Mouse (Mus musculus): ENCODE data around the gene Sap30.
"Not testable (repeated sequence)": the region's sequence is repeated elsewhere in the genome, so short reads cannot be mapped to it uniquely, and the experiment has no call there.

The Sap30 gene

DNA sequence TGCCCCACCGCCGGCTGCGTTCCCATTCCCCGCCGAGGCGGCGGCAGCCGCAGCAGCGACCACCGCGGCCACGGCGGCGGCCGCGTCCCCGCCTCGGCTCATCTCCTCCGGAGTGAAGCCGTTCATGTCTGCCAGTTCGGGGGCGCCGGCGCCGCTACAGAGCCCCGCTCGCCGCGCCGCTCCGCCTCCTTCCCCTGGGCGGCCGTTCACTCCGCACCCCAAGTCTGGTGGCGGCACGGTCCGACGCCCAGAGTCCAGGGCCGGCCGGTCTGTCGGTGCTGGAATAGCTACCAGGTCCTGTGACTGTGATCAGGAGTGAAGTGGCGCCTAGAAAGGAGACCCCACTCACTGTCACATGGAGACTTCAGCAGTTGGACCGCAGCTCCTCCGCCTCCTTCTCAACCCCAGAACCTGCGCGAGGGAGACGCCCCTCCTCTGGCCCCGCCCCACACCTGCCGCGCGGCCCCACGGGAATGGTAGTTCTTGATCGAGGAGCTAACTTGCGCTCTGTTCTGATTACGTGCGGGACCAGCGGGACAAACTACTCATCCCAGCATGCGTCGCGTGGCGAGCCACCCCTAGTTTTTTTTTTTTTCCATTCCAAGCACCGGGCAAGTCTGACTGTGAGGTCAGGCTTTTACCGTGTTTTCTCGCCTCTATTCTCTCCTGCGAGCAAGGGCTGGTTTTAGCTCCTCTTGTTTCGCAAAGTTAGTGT is at the start of gene Sap30:
Gene Sap30, minus strand, starts transcription at position 420 of the 715 bp plus-strand sequence.
- in situ Hi-C loops (cut with MboI; ENCODE audit: low sequenced_read_pairs) = no loop called here

DNA sequence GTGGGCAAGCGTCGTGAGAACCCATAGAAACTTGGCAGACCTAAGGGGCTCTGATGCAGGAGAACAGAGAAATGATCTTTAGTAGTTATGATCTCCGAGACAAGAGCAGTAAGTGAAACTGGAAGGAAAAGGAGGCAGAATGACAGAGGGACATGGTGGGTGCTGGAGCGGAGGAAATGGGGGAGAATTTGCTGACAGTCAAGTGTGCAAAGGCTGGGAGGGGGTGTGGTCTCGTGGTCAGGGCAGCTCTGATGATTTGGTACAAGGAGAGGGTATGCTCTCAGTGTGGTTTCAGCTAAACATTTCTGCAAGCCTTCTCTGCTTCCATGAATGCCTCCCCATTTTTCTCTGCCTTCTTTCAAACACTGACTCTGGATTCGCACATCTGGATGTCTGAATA is 48.5 kb upstream of the Sap30 start:
- in situ Hi-C loops (cut with MboI; ENCODE audit: low sequenced_read_pairs) = loop anchor here (10.0 kb wide), 2 partner anchors 101 to 259 kb away; no protein-coding TSS in a partner anchor

GRCm38 (mm10) chr8:57534495-57534894 is 46.8 kb upstream of the Sap30 start:
- in situ Hi-C loops (cut with MboI; ENCODE audit: low sequenced_read_pairs) = loop anchor here (10.0 kb wide), 2 partner anchors 100 to 260 kb away; no protein-coding TSS in a partner anchor

DNA sequence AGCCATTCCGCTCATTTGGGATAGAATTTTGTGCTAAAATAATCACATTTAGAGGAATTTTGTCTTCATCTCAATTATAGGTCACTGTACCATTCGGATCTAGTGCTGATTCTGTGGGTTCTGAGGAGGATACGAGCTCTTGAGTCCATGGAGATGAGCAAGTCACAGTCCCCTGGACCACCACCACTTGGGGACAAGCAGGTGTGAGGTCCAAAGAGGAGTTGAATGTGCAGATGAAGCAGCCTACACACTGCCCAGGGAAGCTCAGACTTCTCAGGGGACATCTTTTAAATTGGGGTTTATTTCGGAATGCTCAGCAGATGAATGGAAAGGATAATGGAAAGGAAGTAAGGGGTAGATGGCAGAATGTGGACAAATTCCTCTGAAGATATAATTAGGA is 45.4 kb upstream of the Sap30 start:
- in situ Hi-C loops (cut with MboI; ENCODE audit: low sequenced_read_pairs) = loop anchor here (10.0 kb wide), 2 partner anchors 98 to 262 kb away; no protein-coding TSS in a partner anchor

- in situ Hi-C loops (cut with MboI; ENCODE audit: low sequenced_read_pairs) = loop anchor here (10.0 kb wide), 2 partner anchors 97 to 263 kb away; no protein-coding TSS in a partner anchor
Measured at GRCm38 (mm10) chr8:57532223-57532622, 44.6 kb upstream of the Sap30 start.

GRCm38 (mm10) chr8:57530666-57531349 is 43.1 kb upstream of the Sap30 start:
- in situ Hi-C loops (cut with MboI; ENCODE audit: low sequenced_read_pairs) = loop anchor here (10.0 kb wide), 2 partner anchors 96 to 264 kb away; no protein-coding TSS in a partner anchor

- in situ Hi-C loops (cut with MboI; ENCODE audit: low sequenced_read_pairs) = loop anchor here (10.0 kb wide), 2 partner anchors 95 to 265 kb away; no protein-coding TSS in a partner anchor
Measured at GRCm38 (mm10) chr8:57530238-57530637, 42.6 kb upstream of the Sap30 start.

- in situ Hi-C loops (cut with MboI; ENCODE audit: low sequenced_read_pairs) = no loop called here
Measured at GRCm38 (mm10) chr8:57528036-57528435, 40.4 kb upstream of the Sap30 start.

- in situ Hi-C loops (cut with MboI; ENCODE audit: low sequenced_read_pairs) = no loop called here
Measured at GRCm38 (mm10) chr8:57520186-57520786, 32.6 kb upstream of the Sap30 start.

DNA sequence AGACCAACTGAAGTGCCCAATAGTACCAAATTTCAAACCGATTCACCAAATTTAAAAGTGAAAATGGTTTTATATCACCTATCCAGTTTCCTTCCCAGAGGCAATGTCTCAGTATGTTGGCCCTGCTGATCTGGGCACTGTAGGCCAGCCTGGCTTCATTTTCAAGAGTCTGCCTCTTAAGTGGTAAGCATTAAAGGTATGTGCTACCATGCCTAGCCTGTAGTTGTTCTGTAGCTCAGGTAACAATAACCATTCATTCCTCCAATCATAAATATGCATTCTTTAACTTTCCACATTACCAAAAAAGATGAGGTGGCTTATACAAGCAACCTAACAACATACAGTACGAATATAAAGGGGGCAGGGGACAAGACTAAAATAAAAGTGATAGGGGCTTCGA is 30.1 kb upstream of the Sap30 start:
- in situ Hi-C loops (cut with MboI; ENCODE audit: low sequenced_read_pairs) = no loop called here

DNA sequence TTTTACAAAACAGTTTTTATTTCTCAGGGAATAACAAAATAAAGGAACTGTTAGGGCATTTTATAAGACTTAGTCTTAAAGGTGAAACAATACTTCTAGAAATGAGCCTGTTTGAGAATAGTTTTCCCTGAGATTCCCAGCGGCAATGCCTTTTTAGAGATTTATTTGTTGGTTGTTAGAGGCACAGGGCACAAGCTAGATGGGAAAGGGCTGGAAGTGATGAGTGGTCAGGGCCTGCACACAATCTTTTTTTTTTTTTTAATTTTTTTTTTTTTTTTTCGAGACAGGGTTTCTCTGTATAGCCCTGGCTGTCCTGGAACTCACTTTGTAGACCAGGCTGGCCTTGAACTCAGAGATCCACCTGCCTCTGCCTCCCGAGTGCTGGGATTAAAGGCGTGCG is 29.0 kb upstream of the Sap30 start:
- in situ Hi-C loops (cut with MboI; ENCODE audit: low sequenced_read_pairs) = not testable (repeated sequence)

DNA sequence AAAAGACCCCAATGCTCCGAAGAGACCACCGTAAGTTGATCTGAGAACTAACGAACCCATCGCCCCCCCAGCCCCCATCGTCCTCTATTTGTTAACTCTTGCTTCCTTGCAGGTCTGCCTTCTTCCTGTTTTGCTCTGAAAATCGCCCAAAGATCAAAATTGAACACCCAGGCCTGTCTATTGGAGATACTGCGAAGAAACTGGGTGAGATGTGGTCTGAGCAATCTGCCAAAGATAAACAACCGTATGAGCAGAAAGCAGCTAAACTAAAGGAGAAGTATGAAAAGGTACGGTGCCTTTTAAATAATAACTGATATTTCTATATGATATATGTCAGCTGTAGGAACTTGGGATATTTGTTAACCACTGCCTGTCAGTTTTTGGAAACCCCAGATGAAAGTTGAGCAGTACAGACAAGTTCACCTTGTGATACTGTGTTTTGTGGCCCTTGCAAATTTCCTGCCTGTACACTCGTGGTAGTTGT is 25.6 kb upstream of the Sap30 start:
- in situ Hi-C loops (cut with MboI; ENCODE audit: low sequenced_read_pairs) = not testable (repeated sequence)

- in situ Hi-C loops (cut with MboI; ENCODE audit: low sequenced_read_pairs) = no loop called here
Measured at GRCm38 (mm10) chr8:57512141-57513056, 24.7 kb upstream of the Sap30 start.

DNA sequence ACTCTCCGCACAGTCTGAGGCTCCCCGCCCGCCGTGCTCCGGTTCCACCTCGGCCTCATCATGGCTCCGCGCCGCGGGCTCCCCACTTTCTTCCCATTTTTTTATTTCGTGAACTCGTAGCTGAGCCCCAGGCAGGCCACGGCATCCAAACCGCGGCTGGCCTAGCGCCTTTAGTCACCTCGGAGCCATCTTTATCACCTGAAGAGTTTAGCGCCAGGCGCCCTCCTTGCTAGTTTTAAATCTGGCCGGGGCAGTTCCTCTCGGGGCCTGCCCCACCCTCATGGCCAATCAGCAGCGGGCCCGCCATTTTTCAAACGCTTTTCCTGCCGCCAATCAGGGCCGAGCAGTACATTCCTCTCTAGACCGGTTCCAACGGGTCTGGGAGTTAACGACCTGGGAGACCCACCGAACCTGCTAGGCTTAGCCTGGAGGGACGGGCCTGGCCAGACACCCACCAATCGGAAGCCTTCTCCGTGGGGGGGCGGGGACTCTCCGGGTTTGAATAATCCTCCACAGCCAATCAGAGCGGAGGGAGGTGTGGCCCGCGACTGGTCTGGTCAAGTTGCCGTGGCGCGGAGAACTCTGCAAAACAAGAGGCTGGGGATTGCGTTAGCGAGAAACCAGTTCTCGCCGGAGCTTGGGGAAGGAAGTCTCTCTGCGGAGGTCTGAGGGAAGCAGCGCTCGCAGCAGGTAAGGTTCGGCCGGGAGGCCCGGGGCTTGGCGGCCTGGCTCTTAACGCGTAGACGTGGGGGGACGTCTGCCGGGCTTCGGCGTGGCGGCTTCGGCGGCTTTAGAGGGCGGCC is 23.9 kb upstream of the Sap30 start, which contains the start of gene Hmgb2:
Gene Hmgb2, plus strand, starts transcription at position 592 of the 803 bp plus-strand sequence.
- in situ Hi-C loops (cut with MboI; ENCODE audit: low sequenced_read_pairs) = no loop called here

DNA sequence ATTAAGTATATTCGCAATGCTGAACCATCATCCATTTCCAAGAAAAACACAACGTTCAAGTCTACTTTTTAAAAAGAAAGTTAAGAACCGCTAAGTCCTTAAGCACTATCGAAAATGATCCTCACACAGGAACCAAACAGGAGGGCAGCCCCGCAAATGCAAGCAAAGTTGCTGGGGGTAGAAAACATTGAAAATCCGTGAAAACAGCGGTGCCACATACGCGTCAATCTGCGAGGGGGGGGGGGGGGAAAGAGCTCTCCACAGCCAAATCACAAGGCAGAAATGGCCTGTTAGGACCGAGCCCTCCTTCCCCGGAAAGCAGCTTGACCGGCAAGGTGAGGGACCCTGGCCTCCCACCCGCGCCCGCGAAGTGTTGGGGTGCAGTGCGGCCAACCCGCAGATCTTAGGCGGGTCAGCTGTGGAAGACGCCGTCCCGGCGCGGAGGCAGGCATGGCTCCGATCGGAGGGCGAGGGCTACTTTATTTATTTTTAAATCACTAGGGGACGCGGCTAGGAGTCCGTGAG is 23.2 kb upstream of the Sap30 start:
- in situ Hi-C loops (cut with MboI; ENCODE audit: low sequenced_read_pairs) = no loop called here

- in situ Hi-C loops (cut with MboI; ENCODE audit: low sequenced_read_pairs) = no loop called here
Measured at GRCm38 (mm10) chr8:57508657-57509056, 21.0 kb upstream of the Sap30 start.

GRCm38 (mm10) chr8:57507556-57508063 is 19.9 kb upstream of the Sap30 start:
- in situ Hi-C loops (cut with MboI; ENCODE audit: low sequenced_read_pairs) = no loop called here

- in situ Hi-C loops (cut with MboI; ENCODE audit: low sequenced_read_pairs) = not testable (repeated sequence)
Measured at GRCm38 (mm10) chr8:57505500-57505899, 17.8 kb upstream of the Sap30 start.

- in situ Hi-C loops (cut with MboI; ENCODE audit: low sequenced_read_pairs) = no loop called here
Measured at GRCm38 (mm10) chr8:57503641-57504040, 16.0 kb upstream of the Sap30 start.

Measured in CH12F3 (cell line).